Mouse (Mus musculus): Measurements from ENCODE around the gene Gfy. TPM values are rescaled to one million over a fixed set of nuclear protein-coding genes. Genes with fewer than 3 reads are reported as not detected.

Gene Gfy
- polyA plus RNA-seq, 1 experiment from 2014 or later = not detected

- Histone ChIP-seq H3K27ac (peak within 1 kb of the TSS; percentile 56), H3K4me3 (peak within 1 kb of the TSS; percentile 57), H3K9me3 (replicated peaks) (no peaks in the 10 kb centered on the region), H3K27me3 (ENCODE audit: low read depth, poor library complexity, severe bottlenecking) (peaks cover 36% of the 10 kb centered on the region), H3K36me3 (0 out of 2 replicates have a peak, but pooled peaks cover 4% of the 10 kb centered on the region), H3K4me1 (peaks cover 13% of the 10 kb centered on the region)
- WGBS = 2% methylated on average over 29 of the region's 29 CpGs
- peak; percentile 88 for DNase-seq (ENCODE audit: low spot score)
Observed at GRCm38 (mm10) chr7:45135993-45136567, 43.3 kb downstream of the Gfy start, which contains the start of the genes Gm45713 and Flt3l. Gene Gm45713 (minus strand): TSS chr7:45136231. Gene Flt3l (minus strand): TSS chr7:45136432.

DNA sequence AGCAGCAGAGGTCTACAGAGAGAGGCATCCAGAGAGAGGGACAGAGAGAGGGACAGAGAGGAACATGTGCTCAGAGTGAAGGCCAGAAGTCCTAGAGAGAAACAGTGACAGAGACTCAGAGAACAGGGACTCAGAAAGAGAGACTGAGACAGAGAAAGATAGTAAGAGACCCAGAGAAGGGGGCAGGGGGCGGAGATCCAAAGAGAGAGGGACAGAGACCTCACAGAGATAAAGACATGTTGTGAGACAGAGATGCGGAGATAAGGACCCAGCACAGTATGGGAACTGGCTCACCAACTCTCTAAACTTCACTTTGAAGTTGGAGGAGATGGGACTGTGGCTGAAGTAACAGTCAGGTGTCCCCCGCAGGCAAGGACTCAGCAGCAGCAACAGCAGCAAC lies 44.0 kb downstream of the Gfy start:
- Histone ChIP-seq H3K27me3 (ENCODE audit: low read depth, poor library complexity, severe bottlenecking) (peaks cover 36% of the 10 kb centered on the region), H3K9me3 (replicated peaks) (no peaks in the 10 kb centered on the region), H3K36me3 (0 out of 2 replicates have a peak, but pooled peaks cover 4% of the 10 kb centered on the region), H3K4me1 (peaks cover 13% of the 10 kb centered on the region), H3K27ac (0 out of 2 replicates have a peak overlapping the region, but pooled peaks have one; percentile 11), H3K4me3 (peak overlapping the region; percentile 57)
- DNase-seq (ENCODE audit: low spot score) = no peak
- 72% methylated on average over 3 of the region's 3 CpGs for WGBS

DNA sequence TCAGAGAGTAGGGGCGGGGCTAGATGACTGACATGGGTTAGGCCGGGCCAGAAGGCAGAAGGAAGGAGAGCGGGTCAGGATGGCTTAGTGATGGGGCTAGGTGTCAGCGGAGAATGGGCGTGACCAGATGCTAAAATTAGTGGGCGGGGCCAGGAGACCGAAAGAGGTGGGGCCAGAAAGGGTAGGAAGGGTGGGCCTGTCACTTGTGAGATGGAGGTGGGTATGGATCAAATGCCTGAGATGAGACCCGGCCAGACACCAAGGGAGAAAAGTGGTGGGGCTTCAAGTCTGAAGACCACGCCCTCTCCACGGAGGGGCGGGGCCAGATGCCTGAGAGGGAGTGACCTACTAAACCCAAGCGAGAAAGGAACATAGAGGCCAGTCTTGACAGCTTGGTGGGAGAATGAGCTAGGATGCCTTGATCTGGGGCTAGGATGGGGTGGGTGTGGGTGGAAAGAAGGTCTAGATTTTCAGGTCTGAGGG lies 44.8 kb downstream of the Gfy start:
- H3K4me1 ChIP-seq = peaks cover 18% of the 10 kb centered on the region
- no peak for DNase-seq (ENCODE audit: low spot score)
- peak overlapping the region; percentile 2; the same call in 1 of the 2 replicates for H3K4me3 ChIP-seq
- H3K27ac ChIP-seq = no peak overlapping the region
- H3K36me3 ChIP-seq = 0 out of 2 replicates have a peak, but pooled peaks cover under 1% of the 10 kb centered on the region
- H3K9me3 ChIP-seq (replicated peaks) = no peaks in the 10 kb centered on the region
- H3K27me3 ChIP-seq (ENCODE audit: low read depth, poor library complexity, severe bottlenecking) = peaks cover 36% of the 10 kb centered on the region
- 5% methylated on average over 12 of the region's 12 CpGs for WGBS

DNA sequence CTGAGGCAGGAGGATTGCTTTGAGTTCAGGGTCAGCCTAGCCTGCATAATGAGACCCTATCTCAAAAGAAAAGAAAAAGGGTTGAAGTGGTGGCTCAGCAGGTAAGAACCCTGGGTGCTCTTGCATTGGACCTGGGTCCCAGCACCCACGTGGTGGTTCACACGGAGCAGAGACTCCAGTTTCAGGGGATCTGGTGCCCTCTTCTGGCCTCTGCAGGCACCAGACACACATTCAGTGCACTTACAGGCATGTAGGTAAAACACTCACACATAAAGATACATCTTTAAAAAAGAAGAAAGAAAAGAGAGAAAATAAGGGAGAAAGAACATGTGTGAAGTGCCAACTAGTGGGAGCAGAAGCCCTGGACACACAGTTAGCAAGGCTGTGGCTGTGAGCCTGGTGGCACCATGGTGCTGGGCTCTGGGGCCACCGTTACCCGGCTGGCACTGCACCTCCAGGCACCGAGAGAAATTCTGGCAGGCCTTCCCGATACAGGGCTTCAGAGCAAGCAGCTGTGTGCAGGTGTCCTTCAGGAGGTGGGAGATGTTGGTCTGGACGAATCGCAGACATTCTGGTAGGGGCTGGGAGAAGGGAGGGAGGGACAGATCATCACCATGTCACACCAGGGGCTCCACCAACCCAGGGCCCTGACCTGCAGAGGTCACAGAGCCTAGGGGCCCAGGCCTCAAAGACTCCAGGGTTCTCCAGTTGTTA lies 45.8 kb downstream of the Gfy start:
- Histone ChIP-seq H3K4me3 (no peak overlapping the region), H3K27me3 (ENCODE audit: low read depth, poor library complexity, severe bottlenecking) (peaks cover 36% of the 10 kb centered on the region), H3K9me3 (replicated peaks) (no peaks in the 10 kb centered on the region), H3K4me1 (peaks cover 22% of the 10 kb centered on the region), H3K36me3 (no peaks in the 10 kb centered on the region), H3K27ac (no peak overlapping the region)
- DNase-seq (ENCODE audit: low spot score) = no peak
- 76% methylated on average over 8 of the region's 8 CpGs for WGBS

GRCm38 (mm10) chr7:45131850-45132249 lies 47.5 kb downstream of the Gfy start:
- H3K9me3 ChIP-seq (replicated peaks) = no peaks in the 10 kb centered on the region
- peaks cover 11% of the 10 kb centered on the region for H3K36me3 ChIP-seq
- DNase-seq (ENCODE audit: low spot score) = no peak
- H3K27ac ChIP-seq = no peak overlapping the region
- peaks cover 25% of the 10 kb centered on the region for H3K27me3 ChIP-seq (ENCODE audit: low read depth, poor library complexity, severe bottlenecking)
- H3K4me1 ChIP-seq = peaks cover 28% of the 10 kb centered on the region
- 88% methylated on average over 11 of the region's 11 CpGs for WGBS
- no peak overlapping the region for H3K4me3 ChIP-seq

GRCm38 (mm10) chr7:45129776-45130512 lies 49.4 kb downstream of the Gfy start:
- H3K27ac ChIP-seq = peak overlapping the region; percentile 97
- peaks cover 12% of the 10 kb centered on the region for H3K27me3 ChIP-seq (ENCODE audit: low read depth, poor library complexity, severe bottlenecking)
- WGBS = 54% methylated on average over 15 of the region's 15 CpGs
- peaks cover 30% of the 10 kb centered on the region for H3K36me3 ChIP-seq
- H3K4me3 ChIP-seq = peak overlapping the region; percentile 75
- peaks cover 34% of the 10 kb centered on the region for H3K4me1 ChIP-seq
- no peak for DNase-seq (ENCODE audit: low spot score)
- H3K9me3 ChIP-seq (replicated peaks) = no peaks in the 10 kb centered on the region

DNA sequence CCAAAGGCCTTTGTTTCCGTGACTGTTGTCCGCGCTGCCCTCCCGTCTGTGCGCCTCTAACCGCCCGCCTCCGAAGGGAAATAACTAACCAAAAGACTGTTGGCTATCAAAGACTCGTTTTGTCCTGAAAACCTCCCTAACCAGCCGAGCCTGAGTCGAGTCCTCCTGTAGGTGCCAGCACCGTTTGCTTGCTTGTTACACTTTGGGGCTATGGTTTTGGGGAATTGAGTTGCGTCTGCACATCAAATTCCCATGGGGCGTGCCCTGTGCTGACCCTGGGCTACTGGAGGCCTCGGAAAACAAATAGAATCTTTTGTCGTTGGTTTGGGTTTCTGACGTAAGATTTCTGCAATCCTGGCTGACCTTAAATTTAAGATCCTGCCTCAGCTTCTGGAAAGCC lies 50.1 kb downstream of the Gfy start:
- peaks cover 39% of the 10 kb centered on the region for H3K4me1 ChIP-seq
- H3K4me3 ChIP-seq = peak overlapping the region; percentile 75
- DNase-seq (ENCODE audit: low spot score) = no peak
- H3K9me3 ChIP-seq (replicated peaks) = no peaks in the 10 kb centered on the region
- peaks cover 5% of the 10 kb centered on the region for H3K27me3 ChIP-seq (ENCODE audit: low read depth, poor library complexity, severe bottlenecking)
- peaks cover 32% of the 10 kb centered on the region for H3K36me3 ChIP-seq
- under 1% methylated on average over 17 of the region's 17 CpGs for WGBS
- peak overlapping the region; percentile 97 for H3K27ac ChIP-seq

- peak within 1 kb of the TSS; percentile 75 for H3K4me3 ChIP-seq
- H3K27me3 ChIP-seq (ENCODE audit: low read depth, poor library complexity, severe bottlenecking) = no peaks in the 10 kb centered on the region
- H3K36me3 ChIP-seq = peaks cover 32% of the 10 kb centered on the region
- DNase-seq (ENCODE audit: low spot score) = peak; percentile 95
- H3K9me3 ChIP-seq (replicated peaks) = no peaks in the 10 kb centered on the region
- H3K4me1 ChIP-seq = peaks cover 39% of the 10 kb centered on the region
- under 1% methylated on average over 48 of the region's 48 CpGs for WGBS
- peak within 1 kb of the TSS; percentile 97 for H3K27ac ChIP-seq
Observed at GRCm38 (mm10) chr7:45128624-45129246, 50.6 kb downstream of the Gfy start, which contains the start of gene Rpl13a. Gene Rpl13a (minus strand): TSS chr7:45128761.

DNA sequence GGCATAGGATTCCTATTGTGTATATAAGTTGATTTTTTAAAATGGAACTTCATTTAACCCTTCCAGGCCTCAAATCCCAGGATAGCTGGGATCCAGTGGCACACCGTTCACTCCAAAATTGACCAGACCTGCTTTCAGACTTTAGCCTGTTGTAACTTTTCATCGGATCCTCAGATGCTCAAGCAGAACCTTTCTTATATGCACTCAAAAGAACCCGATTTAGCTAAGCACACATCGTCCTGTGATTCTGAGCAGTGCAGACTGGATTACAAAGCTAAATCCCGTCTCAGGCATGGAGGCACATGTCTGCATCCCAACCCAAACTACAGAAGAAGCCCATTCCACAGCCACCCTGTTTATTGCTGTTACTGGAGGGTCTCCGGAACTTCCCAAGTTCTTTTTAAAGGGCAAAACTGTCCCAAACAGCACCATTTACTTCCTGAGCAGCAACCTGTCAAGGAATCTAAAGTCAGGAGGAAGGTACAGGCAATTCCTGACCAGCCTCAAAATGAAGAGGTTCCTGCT lies 51.6 kb downstream of the Gfy start:
- DNase-seq (ENCODE audit: low spot score) = no peak
- Histone ChIP-seq H3K27me3 (ENCODE audit: low read depth, poor library complexity, severe bottlenecking) (no peaks in the 10 kb centered on the region), H3K4me3 (peak overlapping the region; percentile 75), H3K27ac (peak overlapping the region; percentile 97), H3K36me3 (peaks cover 38% of the 10 kb centered on the region), H3K4me1 (peaks cover 45% of the 10 kb centered on the region), H3K9me3 (replicated peaks) (no peaks in the 10 kb centered on the region)
- 1% methylated on average over 6 of the region's 6 CpGs for WGBS

DNA sequence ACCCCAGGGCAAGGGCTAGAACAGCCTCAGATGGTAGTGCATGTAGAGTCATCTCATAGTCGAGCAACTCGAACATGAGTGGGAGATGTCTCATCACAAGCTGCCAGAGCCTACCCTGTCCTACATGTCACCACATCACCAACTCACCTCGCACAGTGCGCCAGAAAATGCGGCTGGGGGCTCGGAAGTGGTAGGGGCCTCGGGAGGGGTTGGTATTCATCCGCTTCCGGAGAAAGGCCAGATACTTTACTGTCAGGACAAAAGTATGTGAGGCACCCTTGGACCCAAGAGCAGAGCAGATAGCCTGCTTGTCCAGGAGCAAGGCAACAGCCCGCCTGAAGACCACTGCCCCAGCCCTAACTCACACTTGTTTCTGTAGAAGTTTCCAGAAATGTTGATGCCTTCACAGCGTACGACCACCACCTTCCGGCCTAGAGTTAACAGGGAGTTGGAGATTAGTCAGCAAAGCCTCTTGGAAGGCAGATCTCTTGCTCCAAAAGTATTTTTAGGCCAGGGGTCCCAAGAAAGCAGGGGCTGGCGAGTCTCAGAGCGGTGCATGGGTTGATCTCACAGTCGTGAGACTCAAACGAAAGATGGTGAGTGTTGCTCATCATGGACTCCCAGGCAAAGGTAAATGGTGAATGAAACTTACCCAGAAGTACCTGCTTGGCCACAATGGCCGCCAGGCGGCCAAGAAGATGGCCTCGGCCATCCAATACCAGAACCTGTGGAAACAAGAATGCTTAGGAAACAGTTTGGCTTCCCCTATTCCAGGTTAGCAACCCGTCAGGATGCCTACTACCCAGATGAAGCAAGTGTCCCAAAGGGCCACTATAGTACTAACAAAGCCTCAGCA lies 52.3 kb downstream of the Gfy start:
- Histone ChIP-seq H3K4me3 (peak overlapping the region; percentile 75), H3K36me3 (peaks cover 45% of the 10 kb centered on the region), H3K4me1 (peaks cover 51% of the 10 kb centered on the region), H3K27me3 (ENCODE audit: low read depth, poor library complexity, severe bottlenecking) (no peaks in the 10 kb centered on the region), H3K9me3 (replicated peaks) (no peaks in the 10 kb centered on the region), H3K27ac (peak overlapping the region; percentile 97)
- no peak for DNase-seq (ENCODE audit: low spot score)
- WGBS = 48% methylated on average over 21 of the region's 21 CpGs
